Mouse (Mus musculus) mouse trophoblast stem cell (cell line): Measurements from ENCODE around the gene Rims3.

Experiments used
- in situ Hi-C, 2 experiments: fragments of 300-500 bp; cut with MseI, MboI; formaldehyde crosslinking; loops; 2 replicates in 1 of 2; 3 replicates in 1 of 2; pipeline ENCODE4 v1.15.1; 2025

Gene Rims3

DNA sequence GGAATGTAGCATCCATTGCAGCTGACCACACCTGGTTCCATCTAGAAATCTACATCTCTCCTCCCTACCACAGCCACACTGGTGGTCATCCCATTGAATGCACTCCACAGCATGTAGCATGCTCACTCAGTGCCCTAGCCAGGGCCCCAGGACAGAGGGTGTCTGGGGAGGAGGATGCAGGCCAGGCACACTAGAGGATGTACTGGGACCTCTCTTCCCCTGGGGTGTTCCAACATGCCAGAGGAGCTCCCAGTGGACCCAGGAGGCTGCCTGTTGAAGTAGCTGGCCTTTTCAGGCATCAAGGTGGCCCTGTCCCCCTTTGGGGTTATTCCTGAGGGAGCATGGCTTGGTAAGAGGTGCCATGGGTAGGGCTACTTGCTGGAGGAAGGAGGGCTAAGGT is 37.3 kb downstream of the Rims3 start:
- in situ Hi-C loops: loop anchor here (5.0 to 10.0 kb wide), 2 partner anchors 40 to 307 kb away; partner anchors contain the start of genes Rims3 (in 2 of the 2) and Gm8439 (in 1 of the 2)

DNA sequence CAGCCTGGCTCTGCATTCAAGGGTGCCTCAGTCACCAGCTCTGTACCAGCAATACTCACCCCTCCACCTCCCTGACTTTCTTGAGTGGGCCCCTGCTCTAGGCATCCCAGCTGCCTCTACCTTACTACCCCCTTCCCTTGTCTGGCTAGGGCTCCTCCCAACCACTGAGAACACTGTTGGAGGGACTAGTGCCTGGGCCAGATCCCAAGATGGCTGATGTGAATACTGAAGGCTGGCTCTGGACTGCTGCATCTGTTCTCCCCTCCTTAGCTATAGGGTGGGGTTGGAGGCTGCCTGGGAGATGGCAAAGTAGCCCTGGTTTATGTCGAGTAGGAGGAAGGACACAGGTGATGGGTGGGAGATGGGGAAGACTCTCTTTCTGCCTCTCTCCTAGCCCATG is 37.9 kb downstream of the Rims3 start:
- in situ Hi-C loops: loop anchor here (5.0 to 10.0 kb wide), 2 partner anchors 40 to 308 kb away; partner anchors contain the start of genes Rims3 (in 2 of the 2) and Gm8439 (in 1 of the 2)

DNA sequence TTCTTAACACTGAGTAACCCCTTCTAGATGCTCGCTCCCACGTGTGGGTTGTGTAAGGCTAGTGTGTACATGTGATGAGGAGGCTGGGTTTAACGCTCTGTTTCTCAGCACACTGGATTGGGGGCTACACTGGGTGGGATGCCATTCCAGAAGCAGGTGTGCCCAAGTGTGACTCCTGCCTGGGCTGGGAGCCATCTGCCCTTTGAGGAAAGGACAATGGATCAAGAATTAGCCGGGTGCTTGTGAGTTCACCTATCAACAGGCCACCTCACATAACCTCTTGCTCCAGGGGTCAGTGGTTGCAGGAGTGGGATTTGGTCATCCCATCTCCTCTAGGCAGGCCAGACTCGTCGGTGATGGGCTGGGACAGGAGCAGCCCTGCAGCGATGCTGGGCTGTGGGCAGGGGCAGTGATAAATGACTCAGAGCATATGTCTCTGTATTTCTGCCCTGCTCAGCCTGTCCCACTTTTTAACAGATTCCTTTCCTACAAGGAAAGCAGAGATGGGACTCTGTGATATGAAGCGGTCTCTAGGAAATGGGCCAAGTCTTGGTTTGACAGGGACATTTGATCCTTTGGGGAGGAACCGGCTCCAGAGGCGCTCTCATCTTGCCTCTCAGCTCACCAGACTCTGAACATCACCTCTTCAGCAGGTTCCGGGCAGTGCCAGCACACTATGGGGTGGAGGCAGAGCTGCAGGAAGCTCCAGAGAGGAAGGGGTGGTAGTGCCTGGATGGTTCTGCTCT is 39.2 kb downstream of the Rims3 start:
- in situ Hi-C loops: loop anchor here (5.0 to 10.0 kb wide), 2 partner anchors 42 to 309 kb away; partner anchors contain the start of genes Rims3 (in 2 of the 2) and Gm8439 (in 1 of the 2)

DNA sequence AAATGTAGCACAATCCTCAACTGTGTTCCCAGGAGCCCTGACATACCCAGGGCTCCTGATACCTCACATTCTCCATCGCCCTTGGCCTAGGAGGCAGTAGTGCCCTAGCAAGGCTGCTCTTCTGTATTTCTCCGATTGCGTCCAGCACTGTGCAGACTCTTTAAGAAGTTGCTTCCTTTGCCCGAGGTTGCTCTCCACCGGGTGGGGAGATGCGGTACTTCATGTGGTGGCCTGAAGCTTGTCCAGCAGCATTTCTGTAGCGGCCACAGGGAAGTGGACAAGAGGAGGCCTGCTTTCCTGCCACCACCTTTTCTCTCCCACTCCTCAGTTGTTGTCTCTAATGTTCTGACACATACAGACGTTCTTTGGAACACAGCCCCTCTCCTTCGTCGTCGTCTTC is 40.0 kb downstream of the Rims3 start:
- in situ Hi-C loops: loop anchor here (5.0 to 10.0 kb wide), 2 partner anchors 42 to 310 kb away; partner anchors contain the start of genes Rims3 (in 2 of the 2) and Gm8439 (in 1 of the 2)

DNA sequence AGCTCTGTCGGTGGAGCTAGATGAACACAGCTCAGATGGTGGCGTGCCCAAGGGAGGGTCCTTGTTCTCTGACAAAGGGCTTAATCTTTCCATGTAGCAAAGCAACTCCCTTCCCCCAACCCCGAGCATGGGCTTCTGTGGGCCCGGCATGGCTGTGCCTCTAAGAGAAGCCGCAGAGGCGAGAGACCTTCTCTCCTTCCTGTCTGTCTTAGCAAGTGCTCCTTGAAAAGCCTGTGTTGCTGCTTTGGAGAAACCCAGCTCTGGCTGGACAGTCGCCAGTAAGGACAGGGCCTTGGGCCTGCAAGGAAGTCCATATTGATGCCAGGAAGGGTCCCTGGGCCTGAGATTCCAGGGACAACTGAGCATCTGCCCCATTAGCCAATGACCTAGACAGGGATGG is 40.6 kb downstream of the Rims3 start:
- in situ Hi-C loops: loop anchor here in 1 of 2 experiments (10.0 kb wide), 1 partner anchor 310 kb away; the partner anchor contains the start of gene Gm8439

DNA sequence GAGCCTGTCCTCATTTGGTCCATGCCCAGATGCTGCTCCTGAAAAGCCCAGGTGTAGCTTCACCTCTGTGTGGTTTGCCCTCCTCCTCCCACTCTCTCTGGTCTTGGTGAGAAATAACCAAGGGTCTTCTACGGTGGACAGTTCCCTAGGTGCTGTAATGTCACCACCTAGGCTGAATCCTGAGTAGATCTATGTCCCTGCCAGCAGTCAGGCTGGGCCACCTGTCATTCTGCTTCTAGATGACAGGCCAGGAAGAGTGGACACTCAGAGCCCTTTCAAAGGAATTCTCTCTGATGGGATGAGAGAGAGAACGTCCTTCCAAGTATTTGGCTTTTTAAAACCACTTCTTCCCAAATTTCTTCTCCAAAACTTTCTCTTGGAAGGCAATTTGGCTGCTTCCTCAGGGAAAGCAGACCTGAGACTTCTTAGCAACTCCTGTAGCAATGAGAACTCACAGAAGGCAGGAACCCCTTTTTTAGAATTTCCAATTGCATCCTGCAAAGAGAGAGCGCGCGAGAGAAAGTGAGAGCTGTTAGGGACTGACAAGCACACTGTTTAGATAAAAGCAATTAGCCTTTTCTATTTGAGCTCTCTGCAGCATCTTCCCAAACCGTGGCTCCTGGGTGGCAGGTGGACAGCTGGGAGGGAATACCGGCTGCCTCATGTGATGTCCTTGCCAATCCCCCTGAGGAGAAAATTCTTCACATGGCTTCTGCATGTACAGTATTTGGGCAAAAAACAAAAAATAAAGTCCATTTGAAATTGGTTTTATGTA is 41.4 kb downstream of the Rims3 start:
- in situ Hi-C loops: loop anchor here in 1 of 2 experiments (10.0 kb wide), 1 partner anchor 311 kb away; the partner anchor contains the start of gene Gm8439

DNA sequence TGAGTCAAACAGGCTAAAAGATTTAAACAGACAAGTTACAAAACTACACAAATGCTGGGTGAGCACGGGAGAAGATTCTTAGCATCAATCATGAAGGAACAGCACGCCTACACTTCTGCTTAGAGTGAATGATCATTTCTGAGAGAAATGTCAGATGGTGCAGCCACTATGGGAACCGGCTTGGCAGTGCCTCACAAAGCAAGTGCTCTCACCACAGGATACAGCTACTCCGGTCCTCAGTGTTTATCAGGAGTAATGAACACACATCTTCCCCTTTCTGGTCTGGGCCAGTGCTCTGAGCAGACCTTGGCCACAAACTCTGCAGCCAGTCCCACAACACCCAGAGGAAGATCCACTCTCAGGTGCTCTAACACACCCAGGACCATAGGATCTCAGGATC is 49.9 kb downstream of the Rims3 start:
- in situ Hi-C loops: no loop called here

DNA sequence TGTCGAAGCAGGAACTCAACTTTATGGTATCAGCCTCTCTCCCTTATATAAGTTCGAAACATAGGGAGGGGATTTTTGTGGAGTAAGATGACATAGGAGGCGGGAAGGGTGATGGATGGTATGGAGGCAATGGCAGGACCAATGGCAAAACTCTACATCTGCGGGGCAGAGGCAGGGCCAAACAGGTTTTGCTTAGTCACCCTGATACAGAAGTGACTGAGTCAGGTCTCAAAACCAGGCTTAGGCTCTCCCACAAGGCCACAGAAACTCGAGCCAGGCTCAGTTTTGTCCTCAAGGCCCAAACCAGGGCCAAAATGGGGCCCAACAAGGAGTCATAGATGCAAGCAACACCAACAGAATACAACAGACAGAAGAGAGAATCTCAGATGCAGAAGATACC is 51.0 kb downstream of the Rims3 start:
- in situ Hi-C loops: no loop called here

DNA sequence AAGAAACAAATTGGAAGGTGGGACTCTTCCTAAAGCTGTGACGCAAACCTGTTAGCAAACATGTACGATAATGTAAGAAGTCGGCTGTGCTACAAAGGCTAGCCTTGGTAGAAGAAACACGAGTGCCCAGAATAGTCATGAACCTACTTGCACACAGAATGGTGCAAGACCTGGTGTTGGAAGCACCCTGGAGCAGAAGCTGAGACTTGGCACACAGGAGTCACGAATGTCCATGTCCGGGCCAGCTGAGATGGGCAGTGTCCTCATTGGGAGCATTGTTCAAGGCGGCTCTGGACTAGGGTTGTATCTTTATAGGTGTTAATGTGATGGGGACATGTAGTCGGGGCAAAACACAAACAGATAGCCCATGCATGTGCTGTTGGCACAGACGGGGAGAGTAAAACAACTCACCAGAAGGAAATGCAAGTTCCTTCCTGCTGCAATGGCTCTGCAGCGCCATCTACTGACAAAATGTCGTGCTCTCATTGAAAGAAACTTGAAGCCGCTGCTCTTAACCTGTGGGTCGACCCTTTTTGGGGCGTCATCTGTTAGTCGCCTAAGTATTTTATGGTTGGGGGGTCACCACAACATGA is 55.0 kb downstream of the Rims3 start:
- in situ Hi-C loops: no loop called here

DNA sequence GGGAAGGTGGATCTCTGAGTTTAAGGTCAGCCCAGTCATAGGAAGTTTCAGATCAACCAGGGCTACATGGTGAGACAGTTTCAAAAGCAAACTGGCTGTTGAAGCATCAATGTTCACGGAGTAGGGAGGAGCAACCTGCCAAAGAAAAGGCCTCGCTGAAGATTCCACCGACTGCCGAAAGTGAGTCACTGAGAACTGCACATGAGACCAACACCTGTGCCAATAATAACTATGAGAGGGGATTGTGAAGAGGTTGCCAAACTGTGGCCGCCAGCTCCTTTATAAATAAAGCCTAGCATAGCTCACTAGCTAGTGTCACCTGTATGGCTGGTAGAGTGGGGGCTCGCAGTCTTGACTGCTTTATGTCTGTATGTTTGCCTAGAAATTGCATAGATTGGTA is 56.5 kb downstream of the Rims3 start:
- in situ Hi-C loops: no loop called here

DNA sequence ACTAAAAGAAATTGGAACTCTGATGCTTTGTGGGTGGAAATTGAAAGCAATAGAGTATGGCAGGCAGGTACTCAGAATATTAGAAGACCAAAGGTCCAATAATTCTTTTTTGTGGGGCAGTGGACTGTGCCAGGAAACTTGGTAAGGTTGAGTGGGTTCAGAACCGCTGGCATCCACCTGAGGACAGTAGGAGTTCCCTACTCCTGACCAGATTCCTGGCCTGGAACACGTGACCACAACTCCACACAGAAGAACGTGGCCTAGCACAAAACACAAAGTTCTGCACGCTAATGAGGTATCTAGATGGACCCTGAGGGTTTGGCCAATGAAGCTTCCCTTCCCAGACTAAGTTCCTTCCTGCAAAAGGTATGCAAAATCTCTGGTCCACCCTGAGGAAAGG is 58.2 kb downstream of the Rims3 start:
- in situ Hi-C loops: no loop called here

DNA sequence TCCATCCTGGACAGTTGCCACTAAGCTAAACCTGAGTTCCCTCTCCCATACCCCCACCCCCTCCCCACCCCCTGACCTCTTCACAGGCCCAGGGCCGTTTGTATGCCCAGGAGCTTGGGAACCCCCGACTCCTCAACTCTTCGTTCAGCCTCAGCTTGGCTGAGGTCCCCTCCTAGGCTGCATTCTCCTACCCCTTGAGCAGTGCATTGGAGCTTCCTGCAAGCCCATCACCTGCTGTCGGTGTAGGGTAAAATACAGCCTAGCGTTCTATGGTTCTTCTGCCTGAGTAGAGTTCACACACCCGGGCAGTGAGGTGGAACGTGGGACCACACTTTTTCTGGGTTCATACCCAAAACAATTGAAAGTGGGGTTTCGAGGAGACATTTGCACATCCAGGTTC is 58.8 kb downstream of the Rims3 start:
- in situ Hi-C loops: no loop called here

DNA sequence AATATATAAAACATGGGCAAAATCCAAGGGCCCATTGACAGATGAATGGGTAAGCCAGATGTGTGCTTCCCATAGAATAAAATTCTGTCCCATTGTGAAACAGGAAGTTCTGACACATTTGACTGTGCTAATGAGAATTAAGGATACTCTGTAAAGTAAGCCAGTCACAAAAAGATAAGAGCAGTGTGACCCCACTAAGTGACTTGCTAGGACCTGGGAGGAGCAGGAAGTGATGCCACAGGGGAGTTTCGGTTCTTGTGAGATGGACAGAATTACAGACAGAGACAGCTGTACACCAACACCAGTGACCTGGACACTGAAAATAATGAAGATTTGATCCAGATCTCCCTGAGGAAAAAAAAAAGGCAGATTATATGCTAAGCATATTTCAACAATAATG is 59.2 kb downstream of the Rims3 start:
- in situ Hi-C loops: no loop called here

DNA sequence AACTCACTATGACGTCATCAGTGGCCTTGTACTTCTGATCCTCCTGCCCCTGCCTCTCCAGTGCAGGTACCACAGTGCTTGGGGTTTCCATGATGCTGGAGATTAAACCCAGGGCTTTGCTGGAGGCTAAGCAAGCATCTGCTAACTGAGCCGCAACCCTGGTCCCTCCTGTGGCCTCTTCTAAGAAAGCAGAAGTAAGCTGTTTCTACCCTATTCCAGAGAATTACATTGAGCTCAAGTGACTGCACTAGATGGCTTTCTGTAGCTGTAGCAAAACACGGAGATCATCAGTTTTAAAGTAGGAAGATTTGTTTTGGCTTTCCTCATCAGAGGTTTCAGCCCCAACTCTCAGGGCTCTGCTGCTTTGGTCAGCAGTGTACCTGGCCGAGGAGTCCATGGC is 59.9 kb downstream of the Rims3 start:
- in situ Hi-C loops: no loop called here

DNA sequence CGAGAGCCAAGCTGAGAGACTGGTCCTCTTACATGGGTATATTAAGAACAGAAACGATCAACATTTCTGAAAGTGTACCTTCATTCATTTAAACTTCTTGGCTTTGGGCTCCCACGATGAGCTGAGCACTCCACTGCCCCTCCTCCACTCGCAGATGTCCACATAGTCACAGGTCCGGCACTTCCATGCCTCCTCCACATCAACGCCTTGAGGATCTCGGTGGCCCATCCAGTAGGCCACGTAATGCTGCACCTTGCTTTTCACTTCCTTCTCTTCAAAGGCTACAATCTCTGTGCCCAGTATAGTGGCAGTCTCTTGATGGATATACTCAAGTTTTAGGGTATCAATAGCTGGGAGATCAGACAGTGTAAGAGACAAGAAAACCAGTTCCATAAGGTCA is 66.8 kb downstream of the Rims3 start:
- in situ Hi-C loops: no loop called here

DNA sequence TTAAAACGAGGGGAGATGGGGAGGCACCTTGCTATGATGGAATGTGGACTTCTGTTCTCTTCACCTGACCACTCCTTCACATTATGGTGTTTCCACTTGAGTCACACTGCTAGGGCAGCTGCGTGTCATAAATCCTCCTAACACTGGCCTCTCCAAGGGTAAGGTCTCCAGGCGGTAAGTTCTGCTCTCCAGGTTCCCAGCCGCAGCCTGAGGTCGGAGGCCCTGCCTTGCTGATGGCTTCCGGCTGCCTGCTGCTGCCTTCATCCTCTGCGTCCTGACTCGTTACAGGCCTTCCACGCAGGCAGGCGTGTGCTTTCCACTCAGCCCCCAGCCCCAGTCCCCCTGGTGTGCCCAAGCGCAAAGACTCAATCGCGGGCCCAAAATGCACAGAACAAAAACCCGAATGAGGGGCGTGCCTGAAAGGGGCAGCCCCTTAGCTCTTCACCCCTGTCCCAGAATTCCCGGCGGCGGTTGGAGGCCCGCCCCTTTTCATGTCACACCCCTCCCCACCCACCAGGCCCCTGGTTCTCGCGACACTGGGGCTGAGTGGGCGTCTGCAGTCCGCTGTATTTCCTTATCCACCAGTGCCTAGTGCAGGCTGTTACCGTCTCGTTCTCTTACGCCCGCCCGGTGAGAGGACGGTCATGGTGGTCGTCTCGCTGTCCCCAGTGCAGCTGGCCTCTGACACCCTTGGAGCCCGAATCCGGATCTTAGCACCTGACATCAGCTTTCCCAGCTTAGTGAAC is 70.1 kb downstream of the Rims3 start, which contains the start of gene Exo5:
TSS of gene Exo5 (minus strand) at position 464 of the 746 bp plus-strand sequence.
- in situ Hi-C loops: no loop called here

DNA sequence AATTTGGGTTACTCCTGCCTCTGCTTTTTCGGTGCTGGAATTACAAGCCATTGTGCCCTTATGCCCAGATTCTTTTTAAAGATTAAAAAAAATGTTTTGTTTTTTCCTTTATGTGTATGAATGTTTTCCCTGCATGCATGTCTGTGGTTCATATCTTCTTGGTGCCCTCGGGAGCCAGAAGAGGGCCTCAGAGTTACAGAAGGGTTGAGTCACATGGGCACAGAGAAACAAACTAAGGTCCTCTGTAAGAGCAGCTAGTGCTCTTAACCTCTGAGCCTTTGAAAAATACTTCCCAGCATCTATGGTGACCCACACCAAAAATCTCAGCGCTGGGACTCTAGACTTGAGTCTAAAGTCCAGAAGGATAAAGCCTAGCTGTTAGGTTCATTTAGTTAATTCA is 70.8 kb downstream of the Rims3 start:
- in situ Hi-C loops: no loop called here

DNA sequence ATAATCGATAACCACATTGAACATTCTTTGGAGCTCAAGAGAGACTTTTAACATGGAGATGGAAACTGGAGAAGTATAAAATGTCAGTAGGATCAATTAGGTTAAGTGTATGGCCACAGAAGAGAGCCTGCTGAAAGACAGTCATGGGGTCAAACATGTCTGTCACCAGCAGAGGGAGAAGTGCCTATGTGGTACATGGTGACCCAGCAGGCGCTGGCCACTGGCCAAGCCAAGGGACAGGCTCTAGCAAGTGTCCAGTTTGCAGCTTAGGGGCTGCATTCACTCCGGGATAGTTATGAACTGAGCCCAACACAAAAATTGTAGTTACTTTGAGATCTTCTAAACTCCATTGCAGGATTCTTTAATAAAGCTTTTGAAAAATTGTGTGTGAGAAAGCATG is 74.1 kb downstream of the Rims3 start:
- in situ Hi-C loops: no loop called here

DNA sequence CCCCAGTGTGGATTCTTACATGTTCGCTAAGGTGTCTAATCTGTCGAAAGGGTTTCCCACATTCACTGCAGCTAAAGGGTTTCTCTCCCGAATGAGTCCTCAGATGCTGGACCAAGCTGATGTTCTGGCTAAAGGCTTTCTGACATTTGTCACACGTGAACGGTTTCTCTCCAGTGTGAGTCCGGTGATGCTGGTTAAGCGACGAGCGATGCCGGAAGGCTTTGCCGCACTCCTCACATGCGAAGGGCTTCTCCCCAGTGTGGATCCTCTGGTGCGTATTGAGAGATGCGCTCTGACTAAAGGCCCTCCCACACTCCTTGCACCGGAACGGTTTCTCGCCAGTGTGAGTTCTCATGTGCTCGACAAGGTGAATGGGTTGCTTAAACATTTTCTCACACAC is 76.1 kb downstream of the Rims3 start:
- in situ Hi-C loops: no loop called here

DNA sequence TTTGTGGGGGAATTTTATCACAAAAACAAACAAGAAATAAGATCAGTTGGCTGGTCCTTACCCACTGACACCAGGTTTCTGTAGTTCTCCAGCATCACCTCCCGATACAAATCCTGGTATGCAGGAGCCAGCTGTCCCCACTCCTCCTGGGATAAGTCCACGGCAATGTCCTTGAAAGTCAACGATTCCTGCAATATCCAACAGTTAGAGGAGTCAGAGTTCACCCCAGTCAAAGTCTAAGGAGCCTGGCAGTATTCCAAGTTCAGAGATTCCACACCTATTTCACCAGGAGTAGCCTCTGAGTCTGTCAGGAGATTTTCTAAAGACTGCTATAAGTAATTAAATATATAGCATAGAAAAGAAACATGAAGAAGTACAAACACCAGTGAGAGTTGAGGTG is 80.4 kb downstream of the Rims3 start:
- in situ Hi-C loops: no loop called here
